Mouse (Mus musculus): Measurements from ENCODE around the gene Prkar2b.
"Not testable (repeated sequence)": the region's sequence is repeated elsewhere in the genome, so short reads cannot be mapped to it uniquely, and the experiment has no call there.

Prkar2b gene

GRCm38 (mm10) chr12:32059707-32060106, 1.4 kb downstream of the Prkar2b start:
- no peak for DNase-seq (ENCODE audit: low spot score)

GRCm38 (mm10) chr12:32059135-32059534, 2.0 kb downstream of the Prkar2b start:
- DNase-seq (ENCODE audit: low spot score): no peak

- no peak for DNase-seq (ENCODE audit: low spot score)
These were observed 3.5 kb downstream of the Prkar2b start for GRCm38 (mm10) chr12:32057461-32058199.

- DNase-seq (ENCODE audit: low spot score): no peak
These were observed 5.3 kb downstream of the Prkar2b start for GRCm38 (mm10) chr12:32055797-32056196.

- DNase-seq (ENCODE audit: low spot score): no peak
These were observed 6.5 kb downstream of the Prkar2b start for GRCm38 (mm10) chr12:32054476-32055166.

- no peak for DNase-seq (ENCODE audit: low spot score)
These were observed 7.3 kb downstream of the Prkar2b start for GRCm38 (mm10) chr12:32053637-32054366.

- DNase-seq (ENCODE audit: low spot score): no peak
These were observed 8.2 kb downstream of the Prkar2b start for GRCm38 (mm10) chr12:32052882-32053281.

GRCm38 (mm10) chr12:32050165-32050564, 10.9 kb downstream of the Prkar2b start:
- no peak for DNase-seq (ENCODE audit: low spot score)

- no peak for DNase-seq (ENCODE audit: low spot score)
These were observed 15.3 kb downstream of the Prkar2b start for GRCm38 (mm10) chr12:32045566-32046330.

- DNase-seq (ENCODE audit: low spot score): no peak
These were observed 16.5 kb downstream of the Prkar2b start for GRCm38 (mm10) chr12:32044487-32045134.

GRCm38 (mm10) chr12:32033536-32033935, 27.6 kb downstream of the Prkar2b start:
- DNase-seq (ENCODE audit: low spot score): no peak

GRCm38 (mm10) chr12:32032917-32033316, 28.2 kb downstream of the Prkar2b start:
- no peak for DNase-seq (ENCODE audit: low spot score)

- no peak for DNase-seq (ENCODE audit: low spot score)
These were observed 42.7 kb downstream of the Prkar2b start for GRCm38 (mm10) chr12:32018376-32018750.

- DNase-seq (ENCODE audit: low spot score): no peak
These were observed 43.3 kb downstream of the Prkar2b start for GRCm38 (mm10) chr12:32017636-32018375.

GRCm38 (mm10) chr12:32016472-32016871, 44.6 kb downstream of the Prkar2b start:
- no peak for DNase-seq (ENCODE audit: low spot score)

GRCm38 (mm10) chr12:32015268-32015769, 45.8 kb downstream of the Prkar2b start:
- no peak for DNase-seq (ENCODE audit: low spot score)

GRCm38 (mm10) chr12:32014811-32015210, 46.3 kb downstream of the Prkar2b start:
- no peak for DNase-seq (ENCODE audit: low spot score)

- no peak for DNase-seq (ENCODE audit: low spot score)
These were observed 48.9 kb downstream of the Prkar2b start for GRCm38 (mm10) chr12:32012169-32012568.

GRCm38 (mm10) chr12:32011128-32011527, 50.0 kb downstream of the Prkar2b start:
- DNase-seq (ENCODE audit: low spot score): no peak

GRCm38 (mm10) chr12:32009985-32010369, 51.1 kb downstream of the Prkar2b start:
- DNase-seq (ENCODE audit: low spot score): not testable (repeated sequence)
